Mouse (Mus musculus) testis, adult 2 months (tissue): Measurements from ENCODE around the gene Rnh1. TPM values are rescaled to one million over a fixed set of nuclear protein-coding genes. Genes with fewer than 3 reads are reported as not detected.
A peak's percentile ranks its signal among the peaks of the same experiment; 100 is the strongest.

Source experiments
- H3K27ac ChIP-seq: fragments of 200-500 bp; 2 replicates; pipeline ENCODE4 v1.5.1; 2012; ENCODE audit warnings: low read depth, low read length; ENCODE audit not compliant: control insufficient read depth, insufficient read depth
- H3K27me3 ChIP-seq: fragments of 200-500 bp; 2 replicates; pipeline ENCODE4 v1.6.1; 2012; ENCODE audit warnings: mild to moderate bottlenecking, low read length, moderate library complexity; ENCODE audit not compliant: control insufficient read depth, insufficient read depth
- H3K36me3 ChIP-seq: fragments of 200-500 bp; 2 replicates; pipeline ENCODE4 v1.6.1; 2012; ENCODE audit warnings: mild to moderate bottlenecking, low read length; ENCODE audit not compliant: control insufficient read depth, insufficient read depth
- H3K4me1 ChIP-seq: fragments of 200-500 bp; 2 replicates; pipeline ENCODE4 v1.6.1; 2012; ENCODE audit warnings: low read length; ENCODE audit not compliant: control insufficient read depth, insufficient read depth
- H3K4me3 ChIP-seq: fragments of 200-500 bp; 2 replicates; pipeline ENCODE4 v1.5.1; 2012; ENCODE audit warnings: low read depth, mild to moderate bottlenecking, low read length, moderate library complexity, mixed read lengths; ENCODE audit not compliant: control insufficient read depth
- CTCF ChIP-seq: fragments of 200-500 bp; IDR thresholded peaks from 2 replicates; pipeline ENCODE4 v1.5.1; 2012; ENCODE audit warnings: low read depth, mild to moderate bottlenecking, inconsistent platforms, low read length, moderate library complexity; ENCODE audit not compliant: control insufficient read depth, insufficient read depth, insufficient replicate concordance
- POLR2A ChIP-seq: fragments of 200-500 bp; IDR thresholded peaks from 2 replicates; pipeline ENCODE4 v1.6.1; 2012; ENCODE audit warnings: low read depth, mild to moderate bottlenecking, inconsistent platforms, low read length, moderate library complexity; ENCODE audit not compliant: control insufficient read depth
- polyA plus RNA-seq: library from polyadenylated mRNA; depleted of rRNA; stranded (reverse); fragments of >200 nt; gene quantifications from 2 replicates; pipeline ENCODE4 v1.2.3, GENCODE M21; 2012

Rnh1 gene
- polyA plus RNA-seq, 1 experiment, result 16.6 TPM

- no peaks in the 10 kb centered on the region; the same call in none of the 2 replicates for H3K36me3 ChIP-seq
- TF ChIP-seq POLR2A (no peak), CTCF (no peak)
- H3K4me1 ChIP-seq, result peaks cover 2% of the 10 kb centered on the region
- H3K27me3 ChIP-seq, result no peaks in the 10 kb centered on the region
- H3K27ac ChIP-seq, result no peak overlapping the region
- no peak overlapping the region for H3K4me3 ChIP-seq
Measured at GRCm38 (mm10) chr7:141198121-141198520, 25.5 kb upstream of the Rnh1 start.

- H3K27ac ChIP-seq, result no peak overlapping the region
- H3K4me3 ChIP-seq, result no peak overlapping the region
- H3K27me3 ChIP-seq, result no peaks in the 10 kb centered on the region
- H3K36me3 ChIP-seq, result no peaks in the 10 kb centered on the region; the same call in none of the 2 replicates
- no peak for TF ChIP-seq CTCF
- TF ChIP-seq POLR2A, result no peak
- H3K4me1 ChIP-seq, result peaks cover 7% of the 10 kb centered on the region
Measured at GRCm38 (mm10) chr7:141196619-141197282, 24.1 kb upstream of the Rnh1 start.

- Histone ChIP-seq H3K27ac (no peak overlapping the region), H3K4me1 (peaks cover 7% of the 10 kb centered on the region), H3K4me3 (peak overlapping the region; percentile 95; the same call in 1 of the 2 replicates), H3K36me3 (no peaks in the 10 kb centered on the region; the same call in 1 of the 2 replicates), H3K27me3 (no peaks in the 10 kb centered on the region)
- TF ChIP-seq POLR2A, result no peak
- TF ChIP-seq CTCF, result no peak
Measured at GRCm38 (mm10) chr7:141195754-141196153, 23.1 kb upstream of the Rnh1 start.

- Histone ChIP-seq H3K36me3 (no peaks in the 10 kb centered on the region; the same call in 1 of the 2 replicates), H3K27me3 (no peaks in the 10 kb centered on the region), H3K4me3 (peak overlapping the region; percentile 95), H3K4me1 (peaks cover 7% of the 10 kb centered on the region), H3K27ac (peak overlapping the region; percentile 79)
- TF ChIP-seq POLR2A, result peak; percentile 84
- TF ChIP-seq CTCF, result no peak
Measured at GRCm38 (mm10) chr7:141194830-141195229, 22.2 kb upstream of the Rnh1 start.

- H3K4me1 ChIP-seq, result peaks cover 7% of the 10 kb centered on the region
- H3K27ac ChIP-seq, result peak overlapping the region; percentile 79
- TF ChIP-seq CTCF (no peak), POLR2A (no peak)
- peak overlapping the region; percentile 95 for H3K4me3 ChIP-seq
- H3K27me3 ChIP-seq, result no peaks in the 10 kb centered on the region
- H3K36me3 ChIP-seq, result no peaks in the 10 kb centered on the region; the same call in 1 of the 2 replicates
Measured at GRCm38 (mm10) chr7:141194409-141194808, 21.8 kb upstream of the Rnh1 start.

GRCm38 (mm10) chr7:141193948-141194347 is 21.3 kb upstream of the Rnh1 start, which contains the start of the genes Hras and Lrrc56:
Hras (minus strand) TSS chr7:141194005.
Lrrc56 (plus strand) TSS chr7:141194157.
- Histone ChIP-seq H3K4me1 (peaks cover 7% of the 10 kb centered on the region), H3K27ac (peak within 1 kb of the TSS; percentile 79)
- TF ChIP-seq POLR2A (peak; percentile 93), CTCF (0 out of 2 replicates have a peak, but pooled peaks have one; percentile 1)

GRCm38 (mm10) chr7:141193348-141193856 is 20.7 kb upstream of the Rnh1 start:
- Histone ChIP-seq H3K27me3 (no peaks in the 10 kb centered on the region), H3K36me3 (no peaks in the 10 kb centered on the region), H3K4me3 (peak overlapping the region; percentile 83), H3K27ac (peak overlapping the region; percentile 42; the same call in 1 of the 2 replicates), H3K4me1 (peaks cover 7% of the 10 kb centered on the region)
- TF ChIP-seq CTCF (no peak), POLR2A (no peak)

More at GRCm38 (mm10) chr7:141193948-141194347, 21.3 kb upstream of the Rnh1 start, which contains the start of the genes Hras and Lrrc56:
- no peaks in the 10 kb centered on the region; the same call in 1 of the 2 replicates for H3K36me3 ChIP-seq
- H3K4me3 ChIP-seq, result peak within 1 kb of the TSS; percentile 95
- no peaks in the 10 kb centered on the region for H3K27me3 ChIP-seq
